Mouse (Mus musculus): ENCODE results near the gene Mrvi1. TPM values are rescaled to one million over a fixed set of nuclear protein-coding genes. Genes with fewer than 3 reads are reported as not detected.

Mrvi1 gene
- polyA plus RNA-seq, 1 experiment from 2014 or later, result 1.9 TPM

- ATAC-seq (ENCODE audit: low FRiP score), result no peak
- no peak overlapping the region for H3K9ac ChIP-seq (ENCODE audit: low read length)
- H3K4me3 ChIP-seq (ENCODE audit: low read depth, low read length), result no peak overlapping the region
- no peak overlapping the region for H3K4me2 ChIP-seq
- no peak overlapping the region for H3K27ac ChIP-seq (ENCODE audit: low read depth, low read length)
- no peaks in the 10 kb centered on the region for H3K9me3 ChIP-seq (ENCODE audit: control insufficient read depth, low read length)
- H3K4me1 ChIP-seq (ENCODE audit: control insufficient read depth, insufficient read depth, low read length), result no peaks in the 10 kb centered on the region
- H3K36me3 ChIP-seq (ENCODE audit: control insufficient read depth, insufficient read depth, low read length), result no peaks in the 10 kb centered on the region
- DNase-seq (ENCODE audit: low spot score, missing footprints), result no peak
- H3K27me3 ChIP-seq (ENCODE audit: control insufficient read depth, insufficient read depth, low read length), result no peaks in the 10 kb centered on the region
- 83% methylated on average over 13 of the region's 13 CpGs for WGBS
Observed at GRCm38 (mm10) chr7:110949785-110950620, 32.3 kb downstream of the Mrvi1 start.

GRCm38 (mm10) chr7:110948579-110948978 is 33.7 kb downstream of the Mrvi1 start:
- Histone ChIP-seq H3K27ac (ENCODE audit: low read depth, low read length) (no peak overlapping the region), H3K9ac (ENCODE audit: low read length) (no peak overlapping the region), H3K9me3 (ENCODE audit: control insufficient read depth, low read length) (no peaks in the 10 kb centered on the region), H3K4me3 (ENCODE audit: low read depth, low read length) (no peak overlapping the region), H3K4me1 (ENCODE audit: control insufficient read depth, insufficient read depth, low read length) (no peaks in the 10 kb centered on the region), H3K27me3 (ENCODE audit: control insufficient read depth, insufficient read depth, low read length) (no peaks in the 10 kb centered on the region), H3K36me3 (ENCODE audit: control insufficient read depth, insufficient read depth, low read length) (no peaks in the 10 kb centered on the region), H3K4me2 (no peak overlapping the region)
- 92% methylated on average over 3 of the region's 3 CpGs for WGBS
- no peak for ATAC-seq (ENCODE audit: low FRiP score)
- DNase-seq (ENCODE audit: low spot score, missing footprints), result no peak

GRCm38 (mm10) chr7:110947616-110948015 is 34.6 kb downstream of the Mrvi1 start:
- Histone ChIP-seq H3K9ac (ENCODE audit: low read length) (no peak overlapping the region), H3K27ac (ENCODE audit: low read depth, low read length) (no peak overlapping the region), H3K4me2 (no peak overlapping the region), H3K4me3 (ENCODE audit: low read depth, low read length) (no peak overlapping the region), H3K36me3 (ENCODE audit: control insufficient read depth, insufficient read depth, low read length) (no peaks in the 10 kb centered on the region), H3K4me1 (ENCODE audit: control insufficient read depth, insufficient read depth, low read length) (no peaks in the 10 kb centered on the region), H3K27me3 (ENCODE audit: control insufficient read depth, insufficient read depth, low read length) (no peaks in the 10 kb centered on the region), H3K9me3 (ENCODE audit: control insufficient read depth, low read length) (no peaks in the 10 kb centered on the region)
- DNase-seq (ENCODE audit: low spot score, missing footprints) (no peak), ATAC-seq (ENCODE audit: low FRiP score) (no peak)
- 92% methylated on average over 6 of the region's 6 CpGs for WGBS

GRCm38 (mm10) chr7:110946731-110947130 is 35.5 kb downstream of the Mrvi1 start:
- H3K27me3 ChIP-seq (ENCODE audit: control insufficient read depth, insufficient read depth, low read length), result no peaks in the 10 kb centered on the region
- 79% methylated on average over 6 of the region's 6 CpGs for WGBS
- no peaks in the 10 kb centered on the region for H3K36me3 ChIP-seq (ENCODE audit: control insufficient read depth, insufficient read depth, low read length)
- no peak overlapping the region for H3K9ac ChIP-seq (ENCODE audit: low read length)
- H3K27ac ChIP-seq (ENCODE audit: low read depth, low read length), result no peak overlapping the region
- H3K9me3 ChIP-seq (ENCODE audit: control insufficient read depth, low read length), result no peaks in the 10 kb centered on the region
- ATAC-seq (ENCODE audit: low FRiP score) (no peak), DNase-seq (ENCODE audit: low spot score, missing footprints) (no peak)
- no peak overlapping the region for H3K4me2 ChIP-seq
- H3K4me1 ChIP-seq (ENCODE audit: control insufficient read depth, insufficient read depth, low read length), result no peaks in the 10 kb centered on the region
- H3K4me3 ChIP-seq (ENCODE audit: low read depth, low read length), result no peak overlapping the region

GRCm38 (mm10) chr7:110944321-110944720 is 37.9 kb downstream of the Mrvi1 start:
- 89% methylated on average over 5 of the region's 5 CpGs for WGBS
- no peak overlapping the region for H3K4me3 ChIP-seq (ENCODE audit: low read depth, low read length)

GRCm38 (mm10) chr7:110941701-110942530 is 40.3 kb downstream of the Mrvi1 start:
- no peaks in the 10 kb centered on the region for H3K9me3 ChIP-seq (ENCODE audit: control insufficient read depth, low read length)
- H3K27me3 ChIP-seq (ENCODE audit: control insufficient read depth, insufficient read depth, low read length), result no peaks in the 10 kb centered on the region
- H3K4me1 ChIP-seq (ENCODE audit: control insufficient read depth, insufficient read depth, low read length), result no peaks in the 10 kb centered on the region
- H3K27ac ChIP-seq (ENCODE audit: low read depth, low read length), result no peak overlapping the region
- DNase-seq (ENCODE audit: low spot score, missing footprints) (no peak), ATAC-seq (ENCODE audit: low FRiP score) (no peak)
- H3K4me2 ChIP-seq, result no peak overlapping the region
- H3K4me3 ChIP-seq (ENCODE audit: low read depth, low read length), result no peak overlapping the region
- H3K9ac ChIP-seq (ENCODE audit: low read length), result no peak overlapping the region
- 72% methylated on average over 6 of the region's 6 CpGs for WGBS
- no peaks in the 10 kb centered on the region for H3K36me3 ChIP-seq (ENCODE audit: control insufficient read depth, insufficient read depth, low read length)

More at GRCm38 (mm10) chr7:110944321-110944720, 37.9 kb downstream of the Mrvi1 start:
- Histone ChIP-seq H3K36me3 (ENCODE audit: control insufficient read depth, insufficient read depth, low read length) (no peaks in the 10 kb centered on the region), H3K27me3 (ENCODE audit: control insufficient read depth, insufficient read depth, low read length) (no peaks in the 10 kb centered on the region), H3K4me1 (ENCODE audit: control insufficient read depth, insufficient read depth, low read length) (no peaks in the 10 kb centered on the region), H3K9ac (ENCODE audit: low read length) (no peak overlapping the region), H3K9me3 (ENCODE audit: control insufficient read depth, low read length) (no peaks in the 10 kb centered on the region), H3K27ac (ENCODE audit: low read depth, low read length) (no peak overlapping the region), H3K4me2 (no peak overlapping the region)
- DNase-seq (ENCODE audit: low spot score, missing footprints) (no peak), ATAC-seq (ENCODE audit: low FRiP score) (no peak)

- 85% methylated on average over 4 of the region's 4 CpGs for WGBS
- no peaks in the 10 kb centered on the region for H3K9me3 ChIP-seq (ENCODE audit: control insufficient read depth, low read length)
- no peaks in the 10 kb centered on the region for H3K4me1 ChIP-seq (ENCODE audit: control insufficient read depth, insufficient read depth, low read length)
- H3K27ac ChIP-seq (ENCODE audit: low read depth, low read length), result no peak overlapping the region
- H3K4me3 ChIP-seq (ENCODE audit: low read depth, low read length), result no peak overlapping the region
- H3K4me2 ChIP-seq, result no peak overlapping the region
- DNase-seq (ENCODE audit: low spot score, missing footprints) (no peak), ATAC-seq (ENCODE audit: low FRiP score) (no peak)
- H3K27me3 ChIP-seq (ENCODE audit: control insufficient read depth, insufficient read depth, low read length), result no peaks in the 10 kb centered on the region
- H3K9ac ChIP-seq (ENCODE audit: low read length), result no peak overlapping the region
- H3K36me3 ChIP-seq (ENCODE audit: control insufficient read depth, insufficient read depth, low read length), result no peaks in the 10 kb centered on the region
Observed at GRCm38 (mm10) chr7:110941116-110941521, 41.1 kb downstream of the Mrvi1 start.

GRCm38 (mm10) chr7:110935815-110936762 is 46.2 kb downstream of the Mrvi1 start:
- 89% methylated on average over 6 of the region's 6 CpGs for WGBS
- no peak for ATAC-seq (ENCODE audit: low FRiP score)

More at GRCm38 (mm10) chr7:110935815-110936762, 46.2 kb downstream of the Mrvi1 start:
- Histone ChIP-seq H3K27ac (ENCODE audit: low read depth, low read length) (no peak overlapping the region), H3K9ac (ENCODE audit: low read length) (no peak overlapping the region), H3K36me3 (ENCODE audit: control insufficient read depth, insufficient read depth, low read length) (no peaks in the 10 kb centered on the region), H3K27me3 (ENCODE audit: control insufficient read depth, insufficient read depth, low read length) (no peaks in the 10 kb centered on the region), H3K4me1 (ENCODE audit: control insufficient read depth, insufficient read depth, low read length) (no peaks in the 10 kb centered on the region), H3K4me2 (no peak overlapping the region), H3K4me3 (ENCODE audit: low read depth, low read length) (no peak overlapping the region), H3K9me3 (ENCODE audit: control insufficient read depth, low read length) (no peaks in the 10 kb centered on the region)
- no peak for DNase-seq (ENCODE audit: low spot score, missing footprints)
